Mouse (Mus musculus) forebrain, embryonic 13.5 days (tissue): ENCODE results near the gene Aurka. TPM values are rescaled to one million over a fixed set of nuclear protein-coding genes. Genes with fewer than 3 reads are reported as not detected.

Experiments used
- ATAC-seq: fragments of 200-750 bp; cut with Nextera tagmentation; 2 replicates; pipeline ENCODE4 v1.8.0; 2017
- H3K27ac ChIP-seq: fragments of 300-500 bp; sonication (generic); 2 replicates; pipeline ENCODE4 v1.5.1; 2015; ENCODE audit warnings: inconsistent platforms, mild to moderate bottlenecking, moderate library complexity
- H3K27me3 ChIP-seq: fragments of 300-500 bp; sonication (generic); 2 replicates; pipeline ENCODE4 v1.6.1; 2015; ENCODE audit warnings: mild to moderate bottlenecking, inconsistent platforms
- H3K36me3 ChIP-seq: fragments of 300-500 bp; sonication (generic); 2 replicates; pipeline ENCODE4 v1.6.1; 2015; ENCODE audit warnings: mild to moderate bottlenecking, inconsistent platforms; ENCODE audit not compliant: poor library complexity, severe bottlenecking
- H3K4me1 ChIP-seq: fragments of 300-500 bp; sonication (generic); 2 replicates; pipeline ENCODE4 v1.6.1; 2015; ENCODE audit warnings: inconsistent platforms
- H3K4me2 ChIP-seq: fragments of 300-500 bp; sonication (generic); 2 replicates; pipeline ENCODE4 v1.6.1; 2015; ENCODE audit warnings: inconsistent platforms, mild to moderate bottlenecking, moderate library complexity
- H3K4me3 ChIP-seq: fragments of 300-500 bp; sonication (generic); 2 replicates; pipeline ENCODE4 v1.5.1; 2015; ENCODE audit warnings: mild to moderate bottlenecking, inconsistent platforms
- H3K9ac ChIP-seq: fragments of 300-500 bp; sonication (generic); 2 replicates; pipeline ENCODE4 v1.6.1; 2015; ENCODE audit warnings: mild to moderate bottlenecking, inconsistent platforms
- H3K9me3 ChIP-seq: fragments of 300-500 bp; sonication (generic); replicated peaks from 2 replicates; pipeline ENCODE4 v1.6.1; 2016; ENCODE audit warnings: inconsistent platforms
- WGBS: fragments of 180-500 bp; shearing (Covaris S2); methylation state at CpG from one replicate; pipeline ENCODE4 v1.1.7; 2015; 5-methylcytosine and 5-hydroxymethylcytosine counted together
- polyA plus RNA-seq: library from polyadenylated mRNA; unstranded; fragments of >200 nt; fragmentation: Nextera tagmentation; extraction: Ambion mirVana; gene quantifications from 2 replicates; pipeline ENCODE4 v1.2.1, GENCODE M21; 2015

Aurka gene
- polyA plus RNA-seq = 100 and 102 TPM in 2 replicates

DNA sequence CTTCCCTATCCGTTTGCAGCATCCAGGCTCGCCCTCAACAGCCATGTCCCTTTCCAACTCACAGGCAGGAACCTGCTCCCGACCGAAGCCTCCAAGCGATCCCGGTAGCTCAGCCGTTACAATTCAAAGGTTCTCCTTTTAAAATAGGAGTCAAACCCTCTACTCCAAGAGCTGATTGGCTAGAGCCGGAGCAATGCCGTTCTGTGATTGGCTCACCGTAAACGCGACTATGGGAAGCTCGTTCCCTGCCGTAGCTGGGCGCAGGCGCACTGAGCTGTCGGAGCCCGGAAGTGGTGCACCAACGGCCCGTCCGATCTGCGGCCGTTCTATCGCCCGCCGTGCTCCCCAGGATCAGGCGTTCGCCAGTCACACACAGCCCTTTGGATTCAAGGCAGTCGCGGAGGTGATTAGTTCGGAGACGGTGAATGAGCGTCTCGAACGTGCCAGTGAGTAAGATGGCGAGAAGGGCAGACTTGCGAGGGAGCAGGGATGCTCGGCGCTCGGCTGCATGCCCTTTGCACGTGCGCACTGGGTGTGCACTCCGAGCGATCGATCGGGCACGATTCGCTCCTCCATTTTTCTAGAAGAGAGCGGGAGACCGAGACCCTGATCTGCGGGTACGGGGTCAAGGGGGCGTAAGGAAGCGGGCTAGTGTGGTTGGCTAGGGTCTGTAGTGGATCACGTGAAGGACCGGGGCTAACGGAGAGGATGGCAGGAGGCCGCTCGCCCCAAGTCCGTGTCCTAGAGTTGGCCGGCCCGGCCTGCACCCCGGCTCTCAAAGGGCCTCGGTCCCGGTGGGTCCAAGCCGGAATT lies at the start of gene Aurka, which contains the start of gene Cstf1:
Gene Aurka (minus strand): TSS at position 125 of the 813 bp plus-strand sequence.
Gene Cstf1 (plus strand): TSS at position 271 of the 813 bp plus-strand sequence.
- Histone ChIP-seq H3K4me3 (peak within 1 kb of the TSS; percentile 96), H3K9ac (peak within 1 kb of the TSS; percentile 77), H3K4me2 (peak within 1 kb of the TSS; percentile 75), H3K9me3 (no peaks in the 10 kb centered on the region), H3K27ac (peak within 1 kb of the TSS; percentile 83), H3K36me3 (peaks cover 48% of the 10 kb centered on the region), H3K4me1 (peaks cover 38% of the 10 kb centered on the region), H3K27me3 (no peaks in the 10 kb centered on the region)
- WGBS = under 1% methylated on average over 66 of the region's 66 CpGs
- ATAC-seq = peak; percentile 99

DNA sequence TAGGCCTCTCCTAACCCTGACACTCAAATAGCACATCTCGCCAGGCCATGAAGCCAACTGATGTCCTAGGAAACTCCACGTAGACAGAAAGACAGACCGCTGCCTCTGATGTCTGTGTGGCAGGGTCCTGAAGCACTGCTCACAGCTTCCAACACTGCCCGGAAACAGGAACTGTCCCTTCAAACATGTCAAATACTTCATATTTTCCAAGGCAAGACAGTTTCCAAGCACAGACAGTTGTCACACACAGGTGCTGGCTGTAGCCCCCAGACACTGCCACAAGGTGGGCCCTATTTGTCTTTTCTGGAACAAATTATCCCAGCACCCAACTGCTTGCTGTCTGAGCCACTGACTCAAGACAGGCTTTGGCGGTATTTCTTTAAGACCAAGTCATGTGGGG lies 47.9 kb upstream of the Aurka start:
- ATAC-seq = no peak
- no peak overlapping the region for H3K27ac ChIP-seq
- WGBS = 87% methylated on average over 5 of the region's 5 CpGs
- H3K4me1 ChIP-seq = no peaks in the 10 kb centered on the region
- no peaks in the 10 kb centered on the region for H3K36me3 ChIP-seq
- H3K9ac ChIP-seq = no peak overlapping the region
- no peak overlapping the region for H3K4me3 ChIP-seq
- no peak overlapping the region for H3K4me2 ChIP-seq
- no peaks in the 10 kb centered on the region for H3K27me3 ChIP-seq
- no peaks in the 10 kb centered on the region for H3K9me3 ChIP-seq

- WGBS = 87% methylated on average over 5 of the region's 5 CpGs
- H3K9me3 ChIP-seq = no peaks in the 10 kb centered on the region
- no peaks in the 10 kb centered on the region for H3K36me3 ChIP-seq
- no peak overlapping the region for H3K4me2 ChIP-seq
- no peak overlapping the region for H3K4me3 ChIP-seq
- no peaks in the 10 kb centered on the region for H3K4me1 ChIP-seq
- ATAC-seq = no peak
- H3K27me3 ChIP-seq = no peaks in the 10 kb centered on the region
- H3K27ac ChIP-seq = no peak overlapping the region
- no peak overlapping the region for H3K9ac ChIP-seq
These were observed 46.5 kb upstream of the Aurka start for GRCm38 (mm10) chr2:172416876-172417275.

DNA sequence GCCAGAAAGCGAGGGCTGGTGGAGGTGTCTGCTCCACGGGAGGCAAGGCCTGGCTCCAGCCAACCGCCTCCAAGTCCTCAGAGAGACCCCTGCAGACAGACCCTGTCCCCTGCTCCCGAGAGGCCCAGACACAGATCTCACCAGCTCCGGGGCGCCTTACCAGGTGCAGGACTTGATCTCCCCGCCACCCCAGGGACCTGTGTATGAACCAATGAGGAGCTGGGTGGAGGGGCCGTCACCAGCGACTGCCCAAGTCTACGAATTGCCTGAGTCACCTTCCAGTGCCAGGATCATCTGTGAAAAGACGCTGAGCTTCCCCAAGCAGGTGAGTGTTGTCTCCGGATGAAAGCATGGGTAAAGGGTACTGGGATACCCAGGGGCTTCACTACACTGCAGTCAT lies 45.9 kb upstream of the Aurka start:
- H3K27ac ChIP-seq = no peak overlapping the region
- H3K36me3 ChIP-seq = no peaks in the 10 kb centered on the region
- H3K9ac ChIP-seq = no peak overlapping the region
- no peak overlapping the region for H3K4me2 ChIP-seq
- ATAC-seq = no peak
- H3K27me3 ChIP-seq = no peaks in the 10 kb centered on the region
- H3K4me3 ChIP-seq = no peak overlapping the region
- no peaks in the 10 kb centered on the region for H3K4me1 ChIP-seq
- 62% methylated on average over 12 of the region's 12 CpGs for WGBS
- no peaks in the 10 kb centered on the region for H3K9me3 ChIP-seq

DNA sequence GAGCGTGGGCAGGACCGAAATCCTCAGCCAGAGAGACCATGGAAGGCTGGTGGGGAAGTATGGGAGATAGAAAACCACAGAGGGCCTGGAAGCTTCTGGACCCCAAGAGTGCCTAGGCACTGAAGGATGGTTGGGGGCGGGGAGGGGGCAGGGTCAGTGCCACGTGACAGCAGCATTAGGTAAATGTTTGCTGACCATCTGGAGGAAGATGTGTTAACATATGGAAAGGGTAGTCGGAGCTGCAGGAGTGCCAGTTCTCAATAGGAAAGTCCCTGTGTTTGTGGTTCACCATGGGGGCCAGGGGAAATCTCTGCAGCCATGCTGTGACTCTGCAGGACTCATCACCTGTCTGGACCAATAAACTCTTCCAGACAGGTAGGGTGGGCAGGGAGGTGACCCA lies 43.6 kb upstream of the Aurka start:
- Histone ChIP-seq H3K27ac (no peak overlapping the region), H3K4me1 (no peaks in the 10 kb centered on the region)
- WGBS = 59% methylated on average over 5 of the region's 5 CpGs

GRCm38 (mm10) chr2:172413273-172413672 lies 42.9 kb upstream of the Aurka start:
- no peak for ATAC-seq
- 34% methylated on average over 4 of the region's 4 CpGs for WGBS

More for the DNA sequence above, 43.6 kb upstream of the Aurka start:
- H3K9ac ChIP-seq = no peak overlapping the region
- no peak overlapping the region for H3K4me2 ChIP-seq
- no peak for ATAC-seq
- H3K27me3 ChIP-seq = no peaks in the 10 kb centered on the region
- no peaks in the 10 kb centered on the region for H3K36me3 ChIP-seq
- no peaks in the 10 kb centered on the region for H3K9me3 ChIP-seq
- H3K4me3 ChIP-seq = no peak overlapping the region

GRCm38 (mm10) chr2:172412454-172412853 lies 42.1 kb upstream of the Aurka start:
- no peak for ATAC-seq

More at GRCm38 (mm10) chr2:172413273-172413672, 42.9 kb upstream of the Aurka start:
- Histone ChIP-seq H3K9me3 (no peaks in the 10 kb centered on the region), H3K36me3 (no peaks in the 10 kb centered on the region), H3K27me3 (no peaks in the 10 kb centered on the region), H3K4me3 (no peak overlapping the region), H3K9ac (no peak overlapping the region), H3K4me2 (no peak overlapping the region), H3K27ac (no peak overlapping the region), H3K4me1 (no peaks in the 10 kb centered on the region)

GRCm38 (mm10) chr2:172411091-172411490 lies 40.8 kb upstream of the Aurka start:
- H3K36me3 ChIP-seq = no peaks in the 10 kb centered on the region
- H3K27ac ChIP-seq = no peak overlapping the region
- ATAC-seq = no peak
- H3K4me3 ChIP-seq = no peak overlapping the region
- no peaks in the 10 kb centered on the region for H3K4me1 ChIP-seq
- no peaks in the 10 kb centered on the region for H3K9me3 ChIP-seq
- no peaks in the 10 kb centered on the region for H3K27me3 ChIP-seq
- WGBS = 86% methylated on average over 11 of the region's 11 CpGs
- no peak overlapping the region for H3K4me2 ChIP-seq
- H3K9ac ChIP-seq = no peak overlapping the region

More at GRCm38 (mm10) chr2:172412454-172412853, 42.1 kb upstream of the Aurka start:
- H3K27me3 ChIP-seq = no peaks in the 10 kb centered on the region
- no peaks in the 10 kb centered on the region for H3K36me3 ChIP-seq
- H3K4me3 ChIP-seq = no peak overlapping the region
- H3K9me3 ChIP-seq = no peaks in the 10 kb centered on the region
- no peak overlapping the region for H3K27ac ChIP-seq
- WGBS = 15% methylated on average over 9 of the region's 9 CpGs
- H3K9ac ChIP-seq = no peak overlapping the region
- H3K4me1 ChIP-seq = no peaks in the 10 kb centered on the region
- H3K4me2 ChIP-seq = no peak overlapping the region

GRCm38 (mm10) chr2:172410686-172411085 lies 40.4 kb upstream of the Aurka start:
- no peak overlapping the region for H3K9ac ChIP-seq
- H3K36me3 ChIP-seq = no peaks in the 10 kb centered on the region
- no peak overlapping the region for H3K4me2 ChIP-seq
- no peak overlapping the region for H3K4me3 ChIP-seq
- WGBS = 86% methylated on average over 2 of the region's 2 CpGs
- H3K27me3 ChIP-seq = no peaks in the 10 kb centered on the region
- no peak overlapping the region for H3K27ac ChIP-seq
- no peak for ATAC-seq
- H3K9me3 ChIP-seq = no peaks in the 10 kb centered on the region
- no peaks in the 10 kb centered on the region for H3K4me1 ChIP-seq

DNA sequence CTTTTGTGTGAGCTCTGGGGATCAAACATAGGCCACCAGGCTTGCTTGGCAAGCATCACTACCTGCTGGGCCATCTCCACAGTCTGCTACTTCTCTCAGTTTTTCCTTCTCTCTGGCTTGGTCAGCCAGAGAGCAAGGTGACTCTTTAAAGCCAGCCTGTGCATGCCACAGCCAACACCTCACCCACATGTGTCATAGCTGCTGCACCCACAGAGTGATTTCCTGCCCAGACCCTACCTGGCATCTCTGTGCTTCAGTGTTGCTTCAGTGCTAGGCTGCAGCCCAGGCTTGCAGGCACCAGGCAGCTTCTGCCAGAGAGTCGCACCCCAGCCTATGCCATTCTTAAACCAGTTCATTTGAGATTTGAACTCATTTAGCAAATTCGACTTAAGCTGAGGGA lies 37.2 kb upstream of the Aurka start:
- Histone ChIP-seq H3K27me3 (no peaks in the 10 kb centered on the region), H3K9me3 (no peaks in the 10 kb centered on the region), H3K4me2 (no peak overlapping the region), H3K4me1 (no peaks in the 10 kb centered on the region), H3K4me3 (no peak overlapping the region), H3K27ac (no peak overlapping the region), H3K9ac (no peak overlapping the region), H3K36me3 (no peaks in the 10 kb centered on the region)
- WGBS = 80% methylated on average over 2 of the region's 2 CpGs
- no peak for ATAC-seq

DNA sequence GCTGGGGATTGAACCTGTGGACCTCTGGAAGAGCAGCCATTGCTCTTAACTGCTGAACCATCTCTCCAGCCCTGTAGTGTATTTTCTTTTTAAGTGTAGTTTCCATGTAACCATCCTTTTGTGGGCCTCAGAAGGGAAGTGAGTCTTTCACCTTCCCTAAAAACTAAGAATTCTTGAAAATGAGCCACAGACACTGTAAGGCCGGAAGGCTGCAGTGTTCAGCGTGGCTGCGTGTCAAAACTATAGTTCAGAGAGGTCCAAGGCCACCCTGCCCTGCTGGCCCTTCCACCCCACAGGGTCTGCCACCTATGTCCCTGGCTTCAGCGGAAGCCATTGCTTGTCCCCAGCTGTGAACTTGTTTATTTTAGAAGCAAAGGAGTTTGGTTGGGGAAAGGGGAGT lies 35.8 kb upstream of the Aurka start:
- no peak for ATAC-seq
- Histone ChIP-seq H3K27me3 (no peaks in the 10 kb centered on the region), H3K4me1 (no peaks in the 10 kb centered on the region), H3K4me2 (no peak overlapping the region), H3K27ac (no peak overlapping the region), H3K9ac (no peak overlapping the region), H3K9me3 (no peaks in the 10 kb centered on the region), H3K4me3 (no peak overlapping the region), H3K36me3 (no peaks in the 10 kb centered on the region)
- WGBS = 86% methylated on average over 4 of the region's 4 CpGs

DNA sequence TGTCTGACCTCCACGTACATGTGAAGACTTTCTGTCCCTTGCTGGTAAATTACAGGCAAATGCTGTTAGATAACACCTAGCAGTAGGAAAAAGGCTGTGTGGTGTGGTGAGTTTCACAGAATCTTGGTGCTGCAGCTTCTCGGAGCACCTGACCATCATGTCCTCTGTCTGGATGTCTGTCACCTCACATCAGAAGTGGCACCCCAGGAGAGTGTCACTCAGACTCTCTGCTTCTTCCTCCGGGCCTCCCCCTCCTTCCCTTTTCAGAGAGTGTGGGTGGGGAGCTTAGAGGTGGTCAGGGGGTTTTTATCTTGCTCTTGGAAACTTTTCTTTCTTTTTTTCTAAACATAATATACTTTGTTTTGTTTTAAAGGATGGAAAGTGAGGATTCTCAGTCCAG lies 34.7 kb upstream of the Aurka start:
- Histone ChIP-seq H3K9ac (no peak overlapping the region), H3K4me1 (peaks cover 2% of the 10 kb centered on the region; the same call in 1 of the 2 replicates)
- 73% methylated on average over 3 of the region's 3 CpGs for WGBS

More for the DNA sequence above, 34.7 kb upstream of the Aurka start:
- no peak overlapping the region for H3K4me3 ChIP-seq
- ATAC-seq = no peak
- no peaks in the 10 kb centered on the region for H3K27me3 ChIP-seq
- H3K9me3 ChIP-seq = no peaks in the 10 kb centered on the region
- no peak overlapping the region for H3K27ac ChIP-seq
- H3K4me2 ChIP-seq = no peak overlapping the region
- no peaks in the 10 kb centered on the region for H3K36me3 ChIP-seq
